Mouse (Mus musculus) gastrocnemius, postnatal 10 days (tissue): ENCODE data around the gene Isca1. TPM values are rescaled to one million over a fixed set of nuclear protein-coding genes. Genes with fewer than 3 reads are reported as not detected.
"Not testable (repeated sequence)": the region's sequence is repeated elsewhere in the genome, so short reads cannot be mapped to it uniquely, and the experiment has no call there.

ENCODE experiments used
- DNase-seq: peaks from one replicate; pipeline ENCODE4 v3.0.0; 2021; ENCODE audit warnings: mixed read lengths
- total RNA-seq, 2 experiments: library from RNA; stranded (reverse); gene quantifications; 2 replicates each; pipeline ENCODE4 v1.2.3; 2021

Gene Isca1
- total RNA-seq, 2 experiments from 2014 or later, result 95.1 to 108 TPM

- DNase-seq, result no peak
Observed at GRCm38 (mm10) chr13:59746711-59747110, 22.9 kb downstream of the Isca1 start, which contains the start of gene 1700014D04Rik. TSS of gene 1700014D04Rik (minus strand) at chr13:59746752.

- no peak for DNase-seq
Observed at GRCm38 (mm10) chr13:59746164-59746563, 23.4 kb downstream of the Isca1 start.

- no peak for DNase-seq
Observed at GRCm38 (mm10) chr13:59745462-59745861, 24.1 kb downstream of the Isca1 start.

GRCm38 (mm10) chr13:59741697-59742096 lies 27.9 kb downstream of the Isca1 start:
- peak; percentile 26 for DNase-seq

GRCm38 (mm10) chr13:59741096-59741495 lies 28.5 kb downstream of the Isca1 start:
- peak; percentile 28 for DNase-seq

- no peak for DNase-seq
Observed at GRCm38 (mm10) chr13:59739397-59739796, 30.2 kb downstream of the Isca1 start.

GRCm38 (mm10) chr13:59738455-59738854 lies 31.2 kb downstream of the Isca1 start:
- no peak for DNase-seq

GRCm38 (mm10) chr13:59735190-59735589 lies 34.4 kb downstream of the Isca1 start:
- DNase-seq, result no peak

- DNase-seq, result not testable (repeated sequence)
Observed at GRCm38 (mm10) chr13:59734347-59734746, 35.3 kb downstream of the Isca1 start.

- DNase-seq, result no peak
Observed at GRCm38 (mm10) chr13:59733936-59734335, 35.7 kb downstream of the Isca1 start.

GRCm38 (mm10) chr13:59731652-59732051 lies 38.0 kb downstream of the Isca1 start, which contains the start of gene Spata31d1d:
TSS of gene Spata31d1d (minus strand) at chr13:59731752.
- DNase-seq, result no peak

- DNase-seq, result peak; percentile 80
Observed at GRCm38 (mm10) chr13:59728378-59729093, 41.1 kb downstream of the Isca1 start.

GRCm38 (mm10) chr13:59726139-59726867 lies 43.3 kb downstream of the Isca1 start:
- no peak for DNase-seq

- DNase-seq, result not testable (repeated sequence)
Observed at GRCm38 (mm10) chr13:59722089-59722488, 47.5 kb downstream of the Isca1 start.

GRCm38 (mm10) chr13:59719475-59719874 lies 50.1 kb downstream of the Isca1 start:
- DNase-seq, result no peak

GRCm38 (mm10) chr13:59718857-59719440 lies 50.7 kb downstream of the Isca1 start:
- not testable (repeated sequence) for DNase-seq

GRCm38 (mm10) chr13:59713710-59714109 lies 55.9 kb downstream of the Isca1 start:
- no peak for DNase-seq

GRCm38 (mm10) chr13:59711984-59712383 lies 57.6 kb downstream of the Isca1 start, which contains the start of gene Spata31d1b:
TSS of gene Spata31d1b (plus strand) at chr13:59712284.
- DNase-seq, result not testable (repeated sequence)

GRCm38 (mm10) chr13:59710230-59710629 lies 59.4 kb downstream of the Isca1 start, which contains the start of gene Spata31d1a:
TSS of gene Spata31d1a (minus strand) at chr13:59710330.
- DNase-seq, result no peak
